Comparison of ENCODE assay signal across 11 mouse cellular contexts in genomic region chr13:23913791-23914306, GRCm38 (mm10). TPM values are rescaled to one million over a fixed set of nuclear protein-coding genes. Genes with fewer than 3 reads are reported as not detected.
DNase-seq lines count a peak whose midpoint lies in the region; ATAC-seq and TF ChIP-seq lines count a peak whose summit lies in the region.
"Had no signal": no experiment of that assay in that cellular context is flagged by ENCODE, and none has a peak within 500 bp of the region (broad histone marks: within the 10 kb centered on the region; RNA-seq: fewer than 3 reads in every experiment).

No protein-coding gene starts in this region.

- H3K9me3 ChIP-seq in kidney, embryonic 16.5 days (ENCODE audit: low read length): no peaks in the 10 kb centered on the region

- WGBS in heart, adult 2 months: 19% methylated on average over 6 of the region's 6 CpGs
- 13% methylated on average over 6 of the region's 6 CpGs for WGBS in kidney, embryonic 16.5 days

- no peak for TF ChIP-seq POLR2A in heart, adult 2 months (IDR thresholded peaks at IDR 0.05; ENCODE audit: insufficient read depth, low read depth, low read length)

- intact Hi-C loops in heart, adult 2 months (cut with DNase I): no loop called here

- no peaks in the 10 kb centered on the region for H3K36me3 ChIP-seq in heart, adult 2 months (ENCODE audit: control insufficient read depth, insufficient read depth, low read length)
- no peaks in the 10 kb centered on the region for H3K36me3 ChIP-seq in kidney, embryonic 16.5 days (ENCODE audit: insufficient read depth, low read length)

- no peaks in the 10 kb centered on the region for H3K27me3 ChIP-seq in heart, adult 2 months (ENCODE audit: control insufficient read depth, insufficient read depth, low read length)
- H3K27me3 ChIP-seq in kidney, embryonic 16.5 days (ENCODE audit: insufficient read depth, low read length): no peaks in the 10 kb centered on the region

- no peak overlapping the region for H3K4me3 ChIP-seq in heart, adult 2 months
- H3K4me3 ChIP-seq in kidney, embryonic 16.5 days (ENCODE audit: low read length): no peak overlapping the region
- H3K4me3 ChIP-seq: layer of hippocampus, adult 2 months had no signal

- H3K4me1 ChIP-seq in heart, adult 2 months (ENCODE audit: control insufficient read depth, insufficient read depth, low read length): peaks cover 2% of the 10 kb centered on the region; the same call in 1 of the 2 replicates
- H3K4me1 ChIP-seq in kidney, embryonic 16.5 days (ENCODE audit: insufficient read depth, low read length): peaks cover 26% of the 10 kb centered on the region

- TF ChIP-seq CTCF in heart, adult 2 months (IDR thresholded peaks at IDR 0.05): no peak

- H3K9ac ChIP-seq in heart, adult 2 months (ENCODE audit: low read depth, low read length): no peak overlapping the region
- no peak overlapping the region for H3K9ac ChIP-seq in kidney, embryonic 16.5 days (replicated peaks; ENCODE audit: low read length)

- peak overlapping the region; percentile 20; the same call in 1 of the 2 replicates for H3K4me2 ChIP-seq in kidney, embryonic 16.5 days (replicated peaks; ENCODE audit: low read depth, low read length)

- H3K27ac ChIP-seq in heart, adult 2 months: peak overlapping the region; percentile 40; the same call in 1 of the 2 replicates
- H3K27ac ChIP-seq in kidney, embryonic 16.5 days (ENCODE audit: low read length): peak overlapping the region; percentile 59
- H3K27ac ChIP-seq: layer of hippocampus, adult 2 months had no signal

- peak; percentile 41 for DNase-seq in adrenal gland, adult 8-10 months
- DNase-seq in adrenal gland, postnatal 25 days: no peak
- DNase-seq in heart, adult 2 months: peak; percentile 30 to 51
- no peak for DNase-seq in frontal cortex, postnatal 14 days (ENCODE audit: low spot score in 2 of 2)
- DNase-seq in gastrocnemius, postnatal 25 days: no peak

- no peak for TF ChIP-seq EP300 in heart, adult 2 months (IDR thresholded peaks at IDR 0.05; ENCODE audit: insufficient read depth, low read depth, low read length)

- peak; percentile 89 for ATAC-seq in kidney, embryonic 16.5 days (ENCODE audit: low FRiP score, low TSS enrichment)
- peak; percentile 85 for ATAC-seq in neutrophil, adult 5-6 weeks (ENCODE audit: extremely low read depth, insufficient number of reproducible peaks, low FRiP score, poor library complexity, severe bottlenecking)
- no peak for ATAC-seq in activated CD4-positive, CD25-positive, alpha-beta regulatory T cell, adult 4 months

- no peaks in the 10 kb centered on the region for H3K79me2 ChIP-seq in heart, adult 2 months (replicated peaks; ENCODE audit: control insufficient read depth, insufficient read depth, low read length)

RNA-seq across cellular contexts. Expression of gene Slc17a4, which starts 1.0 kb away (rescaled TPM):
- total RNA-seq in adrenal gland, adult 8-10 months (2022): under 1 TPM in 3 of 4 experiments, not detected in 1; 0.13 to 0.38 (median 0.15) TPM
- 0.30 TPM in 1 of 2 replicates, not detected in the other for total RNA-seq in adrenal gland, postnatal 25 days (2021)
- not detected for total RNA-seq in heart, adult 2 months (2021)
- not detected in 2 replicates for polyA plus RNA-seq in heart, adult 2 months (2012; rRNA removed)
- 4.4 and 4.9 TPM in 2 replicates for polyA plus RNA-seq in kidney, embryonic 16.5 days (2015; fragmentation: Nextera tagmentation; extraction: Ambion mirVana)
- total RNA-seq in neutrophil, adult 5-6 weeks (2017): not detected in 2 replicates
- total RNA-seq in gastrocnemius, postnatal 25 days (2021): not detected
- not detected for polyA plus RNA-seq in activated CD4-positive, CD25-positive, alpha-beta regulatory T cell, adult 4 months (2017; shearing (Covaris generic))
- total RNA-seq: layer of hippocampus, adult 2 months had no signal
- polyA plus RNA-seq: cortical plate, adult 2 months had no signal

RNA-seq across cellular contexts. Expression of gene Hist1h2ba, which starts 20.1 kb away (rescaled TPM):
- not detected for total RNA-seq in adrenal gland, adult 8-10 months (2022)
- total RNA-seq in adrenal gland, postnatal 25 days (2021): not detected in 2 replicates
- total RNA-seq in heart, adult 2 months (2021): not detected
- not detected in 2 replicates for polyA plus RNA-seq in heart, adult 2 months (2012; rRNA removed)
- not detected in 2 replicates for polyA plus RNA-seq in kidney, embryonic 16.5 days (2015; fragmentation: Nextera tagmentation; extraction: Ambion mirVana)
- not detected in 2 replicates for total RNA-seq in neutrophil, adult 5-6 weeks (2017)
- not detected for total RNA-seq in gastrocnemius, postnatal 25 days (2021)
- not detected for polyA plus RNA-seq in activated CD4-positive, CD25-positive, alpha-beta regulatory T cell, adult 4 months (2017; shearing (Covaris generic))
- total RNA-seq: layer of hippocampus, adult 2 months had no signal
- polyA plus RNA-seq: cortical plate, adult 2 months; neural tube, embryonic 14.5 days had no signal

RNA-seq across cellular contexts. Expression of gene Hist1h2aa, which starts 20.4 kb away (rescaled TPM):
- not detected for total RNA-seq in adrenal gland, adult 8-10 months (2022)
- total RNA-seq in adrenal gland, postnatal 25 days (2021): not detected in 2 replicates
- not detected for total RNA-seq in heart, adult 2 months (2021)
- polyA plus RNA-seq in heart, adult 2 months (2012; rRNA removed): not detected in 2 replicates
- polyA plus RNA-seq in kidney, embryonic 16.5 days (2015; fragmentation: Nextera tagmentation; extraction: Ambion mirVana): not detected in 2 replicates
- not detected in 2 replicates for total RNA-seq in neutrophil, adult 5-6 weeks (2017)
- not detected for total RNA-seq in gastrocnemius, postnatal 25 days (2021)
- polyA plus RNA-seq in activated CD4-positive, CD25-positive, alpha-beta regulatory T cell, adult 4 months (2017; shearing (Covaris generic)): not detected
- total RNA-seq: layer of hippocampus, adult 2 months had no signal
- polyA plus RNA-seq: cortical plate, adult 2 months; neural tube, embryonic 14.5 days had no signal

RNA-seq across cellular contexts. Expression of gene Slc17a1, which starts 46.3 kb away (rescaled TPM):
- not detected for total RNA-seq in adrenal gland, adult 8-10 months (2022)
- not detected in 2 replicates for total RNA-seq in adrenal gland, postnatal 25 days (2021)
- not detected for total RNA-seq in heart, adult 2 months (2021)
- polyA plus RNA-seq in heart, adult 2 months (2012; rRNA removed): not detected in 2 replicates
- polyA plus RNA-seq in kidney, embryonic 16.5 days (2015; fragmentation: Nextera tagmentation; extraction: Ambion mirVana): 24.2 and 29.8 TPM in 2 replicates
- total RNA-seq in neutrophil, adult 5-6 weeks (2017): not detected in 2 replicates
- total RNA-seq in gastrocnemius, postnatal 25 days (2021): not detected
- not detected for polyA plus RNA-seq in activated CD4-positive, CD25-positive, alpha-beta regulatory T cell, adult 4 months (2017; shearing (Covaris generic))
- total RNA-seq: layer of hippocampus, adult 2 months had no signal
- polyA plus RNA-seq: cortical plate, adult 2 months; neural tube, embryonic 14.5 days had no signal

Comparison
In these comparisons a context has a peak if more than half of its experiments do, and no peak if none do; other contexts are left out.
1. DNase-seq: peak in adrenal gland, adult 8-10 months (single experiment) and heart, adult 2 months (2 of 2); none in adrenal gland, postnatal 25 days (single experiment), frontal cortex, postnatal 14 days (0 of 2) and gastrocnemius, postnatal 25 days (single experiment).